Mouse (Mus musculus) liver, embryonic 15.5 days (tissue): ENCODE data around the gene Ube2u. TPM values are rescaled to one million over a fixed set of nuclear protein-coding genes. Genes with fewer than 3 reads are reported as not detected.

Source experiments
- ATAC-seq: fragments of 200-750 bp; cut with Nextera tagmentation; 2 replicates; pipeline ENCODE4 v1.8.0; 2017; ENCODE audit warnings: moderate number of reproducible peaks, mild to moderate bottlenecking, moderate library complexity; ENCODE audit not compliant: insufficient read depth
- H3K27ac ChIP-seq: fragments of 300-500 bp; sonication (generic); replicated peaks from 2 replicates; pipeline ENCODE4 v1.5.1; 2015; ENCODE audit warnings: mild to moderate bottlenecking, inconsistent platforms
- H3K27me3 ChIP-seq: fragments of 300-500 bp; sonication (generic); 2 replicates; pipeline ENCODE4 v1.6.1; 2015; ENCODE audit warnings: mild to moderate bottlenecking, inconsistent platforms
- H3K36me3 ChIP-seq: fragments of 300-500 bp; sonication (generic); replicated peaks from 2 replicates; pipeline ENCODE4 v1.6.1; 2015; ENCODE audit warnings: moderate library complexity, mild to moderate bottlenecking, inconsistent platforms
- H3K4me1 ChIP-seq: fragments of 300-500 bp; sonication (generic); replicated peaks from 2 replicates; pipeline ENCODE4 v1.6.1; 2015; ENCODE audit warnings: inconsistent platforms
- H3K4me2 ChIP-seq: fragments of 300-500 bp; sonication (generic); 2 replicates; pipeline ENCODE4 v1.6.1; 2015; ENCODE audit warnings: moderate library complexity, mild to moderate bottlenecking, inconsistent platforms
- H3K4me3 ChIP-seq: fragments of 300-500 bp; sonication (generic); replicated peaks from 2 replicates; pipeline ENCODE4 v1.5.1; 2015; ENCODE audit warnings: mild to moderate bottlenecking, inconsistent platforms
- H3K9ac ChIP-seq: fragments of 300-500 bp; sonication (generic); 2 replicates; pipeline ENCODE4 v1.6.1; 2015; ENCODE audit warnings: moderate library complexity, mild to moderate bottlenecking, inconsistent platforms
- H3K9me3 ChIP-seq: fragments of 300-500 bp; sonication (generic); replicated peaks from 2 replicates; pipeline ENCODE4 v1.6.1; 2016; ENCODE audit warnings: inconsistent platforms
- WGBS: fragments of 180-500 bp; shearing (Covaris S2); methylation state at CpG from one replicate; pipeline ENCODE4 v1.1.7; 2015; ENCODE audit warnings: mixed read lengths; ENCODE audit not compliant: insufficient replicate concordance; 5-methylcytosine and 5-hydroxymethylcytosine counted together
- polyA plus RNA-seq: library from polyadenylated mRNA; unstranded; fragments of >200 nt; fragmentation: Nextera tagmentation; extraction: Ambion mirVana; gene quantifications from 2 replicates; pipeline ENCODE4 v1.2.1, GENCODE M21; 2015

Ube2u gene
- polyA plus RNA-seq, 1 experiment from 2014 or later: 0.32 TPM

- no peaks in the 10 kb centered on the region for H3K9me3 ChIP-seq
- no peak overlapping the region for H3K27ac ChIP-seq
- no peaks in the 10 kb centered on the region for H3K36me3 ChIP-seq
- H3K4me2 ChIP-seq: no peak overlapping the region
- no peak overlapping the region for H3K9ac ChIP-seq
- 60% methylated on average over 2 of the region's 2 CpGs for WGBS
- no peaks in the 10 kb centered on the region for H3K27me3 ChIP-seq
- H3K4me1 ChIP-seq: no peaks in the 10 kb centered on the region
- H3K4me3 ChIP-seq: no peak overlapping the region
- ATAC-seq: no peak
Observed at GRCm38 (mm10) chr4:100553296-100553695, 74.6 kb downstream of the Ube2u start.

GRCm38 (mm10) chr4:100588236-100589206 is 109.9 kb downstream of the Ube2u start:
- Histone ChIP-seq H3K4me3 (no peak overlapping the region), H3K9ac (no peak overlapping the region), H3K4me2 (no peak overlapping the region), H3K27ac (no peak overlapping the region), H3K36me3 (no peaks in the 10 kb centered on the region), H3K4me1 (no peaks in the 10 kb centered on the region), H3K9me3 (no peaks in the 10 kb centered on the region), H3K27me3 (no peaks in the 10 kb centered on the region; the same call in 1 of the 2 replicates)
- no peak for ATAC-seq
- 7% methylated on average over 21 of the region's 21 CpGs for WGBS

- 63% methylated on average over 4 of the region's 4 CpGs for WGBS
- H3K4me3 ChIP-seq: no peak overlapping the region
- no peaks in the 10 kb centered on the region for H3K27me3 ChIP-seq
- H3K27ac ChIP-seq: no peak overlapping the region
- H3K9me3 ChIP-seq: 0 out of 2 replicates have a peak, but pooled peaks cover 3% of the 10 kb centered on the region
- H3K9ac ChIP-seq: no peak overlapping the region
- no peaks in the 10 kb centered on the region for H3K36me3 ChIP-seq
- no peaks in the 10 kb centered on the region for H3K4me1 ChIP-seq
- no peak for ATAC-seq
- no peak overlapping the region for H3K4me2 ChIP-seq
Observed at GRCm38 (mm10) chr4:100595771-100596170, 117.1 kb downstream of the Ube2u start.

DNA sequence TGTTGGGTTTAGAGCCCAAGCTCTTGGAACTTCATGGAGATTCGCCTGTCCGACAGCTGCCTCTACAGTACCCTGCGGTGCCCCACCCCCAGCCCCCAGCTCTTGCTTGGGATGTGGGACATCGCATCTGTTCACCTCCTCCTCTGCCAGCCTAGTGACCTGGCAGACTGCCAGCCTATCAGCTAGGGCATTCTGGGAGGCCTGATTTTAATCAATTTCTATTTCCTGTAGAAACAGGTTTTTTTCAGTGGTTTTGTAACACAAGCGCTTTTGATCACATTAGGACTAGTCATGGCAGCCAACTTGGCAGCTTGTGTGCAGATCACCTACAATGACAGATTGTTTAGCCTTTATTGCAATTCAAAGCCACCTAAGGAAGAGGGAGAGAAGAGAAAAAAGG is 118.0 kb downstream of the Ube2u start:
- no peak overlapping the region for H3K4me2 ChIP-seq
- H3K27me3 ChIP-seq: no peaks in the 10 kb centered on the region
- ATAC-seq: no peak
- no peak overlapping the region for H3K4me3 ChIP-seq
- no peak overlapping the region for H3K9ac ChIP-seq
- WGBS: 73% methylated on average over 5 of the region's 5 CpGs
- no peaks in the 10 kb centered on the region for H3K4me1 ChIP-seq
- H3K9me3 ChIP-seq: 0 out of 2 replicates have a peak, but pooled peaks cover 3% of the 10 kb centered on the region
- no peak overlapping the region for H3K27ac ChIP-seq
- H3K36me3 ChIP-seq: no peaks in the 10 kb centered on the region

DNA sequence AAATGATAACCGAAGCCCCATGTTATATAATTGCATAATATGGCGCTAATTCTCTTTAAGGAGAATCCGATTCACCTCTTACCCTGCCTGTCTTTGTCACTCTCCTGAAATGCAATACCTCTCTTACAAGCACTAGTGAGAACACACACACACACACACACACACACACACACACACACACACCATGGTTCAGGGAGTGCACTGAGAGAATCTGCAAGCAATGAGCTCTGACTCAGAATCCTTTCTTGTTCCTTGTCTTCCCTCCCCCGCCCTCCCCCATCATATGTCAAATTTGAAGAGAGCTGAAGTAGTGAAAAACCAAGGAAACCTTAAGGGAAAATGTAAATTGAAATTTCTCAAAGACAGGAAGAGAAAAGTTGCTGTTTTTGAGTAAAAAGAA is 118.4 kb downstream of the Ube2u start:
- Histone ChIP-seq H3K9ac (no peak overlapping the region), H3K4me2 (no peak overlapping the region), H3K9me3 (0 out of 2 replicates have a peak, but pooled peaks cover 3% of the 10 kb centered on the region), H3K27me3 (no peaks in the 10 kb centered on the region), H3K27ac (no peak overlapping the region), H3K4me3 (no peak overlapping the region), H3K36me3 (no peaks in the 10 kb centered on the region), H3K4me1 (no peaks in the 10 kb centered on the region)
- no peak for ATAC-seq
- whole genome bisulfite sequencing: 61% methylated on average over 4 of the region's 4 CpGs
